Mouse (Mus musculus): ENCODE measurements around the gene Asap2.

DNA sequence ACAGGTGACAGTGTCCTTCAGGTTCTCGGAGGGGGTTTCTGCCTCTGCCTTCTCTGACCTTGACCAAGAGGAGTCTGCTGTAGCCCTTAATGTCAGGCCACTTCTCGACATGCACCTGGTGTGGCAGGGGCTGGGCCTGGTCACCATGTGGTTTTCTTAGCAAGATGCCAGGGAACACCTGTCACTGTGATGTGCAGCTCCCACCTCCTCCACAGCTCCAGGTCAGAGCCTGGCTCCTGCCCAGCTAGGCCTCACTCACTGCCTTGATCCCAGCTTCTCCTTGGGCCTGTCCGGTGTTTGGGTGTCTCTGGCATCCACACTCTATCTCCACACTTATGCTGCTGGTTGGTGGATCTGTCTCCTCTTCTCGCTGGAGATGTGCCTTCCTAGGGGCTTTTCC lies 142.8 kb downstream of the Asap2 start:
- TF ChIP-seq CTCF (IDR thresholded peaks at IDR 0.05; ENCODE audit: control insufficient read depth, insufficient read depth, low read length), result no peak
- no peak for TF ChIP-seq POLR2A (IDR thresholded peaks at IDR 0.05; ENCODE audit: borderline replicate concordance, control insufficient read depth, low read depth, low read length)

All from bone marrow, adult 2 months (tissue).